Mouse (Mus musculus) lung, embryonic 15.5 days (tissue): Measurements from ENCODE around the gene Actn2. TPM values are rescaled to one million over a fixed set of nuclear protein-coding genes. Genes with fewer than 3 reads are reported as not detected.

Experiments used
- ATAC-seq: fragments of 200-750 bp; cut with Nextera tagmentation; 2 replicates; pipeline ENCODE4 v1.8.0; 2017; ENCODE audit warnings: moderate number of reproducible peaks, borderline replicate concordance; ENCODE audit not compliant: low FRiP score, low TSS enrichment; ENCODE audit errors: extremely low read depth
- H3K27ac ChIP-seq: fragments of 300-500 bp; sonication (generic); 2 replicates; pipeline ENCODE4 v1.5.1; 2015; ENCODE audit warnings: moderate library complexity, mild to moderate bottlenecking, inconsistent platforms
- H3K27me3 ChIP-seq: fragments of 300-500 bp; sonication (generic); 2 replicates; pipeline ENCODE4 v1.6.1; 2015; ENCODE audit warnings: inconsistent platforms
- H3K36me3 ChIP-seq: fragments of 300-500 bp; sonication (generic); 2 replicates; pipeline ENCODE4 v1.6.1; 2015; ENCODE audit warnings: inconsistent platforms
- H3K4me1 ChIP-seq: fragments of 300-500 bp; sonication (generic); 2 replicates; pipeline ENCODE4 v1.6.1; 2015; ENCODE audit warnings: inconsistent platforms
- H3K4me2 ChIP-seq: fragments of 300-500 bp; sonication (generic); 2 replicates; pipeline ENCODE4 v1.6.1; 2015; ENCODE audit warnings: inconsistent platforms, mild to moderate bottlenecking, moderate library complexity
- H3K4me3 ChIP-seq: fragments of 300-500 bp; sonication (generic); 2 replicates; pipeline ENCODE4 v1.5.1; 2015; ENCODE audit warnings: mild to moderate bottlenecking, inconsistent platforms
- H3K9ac ChIP-seq: fragments of 300-500 bp; sonication (generic); 2 replicates; pipeline ENCODE4 v1.6.1; 2015; ENCODE audit warnings: inconsistent platforms
- H3K9me3 ChIP-seq: fragments of 300-500 bp; sonication (generic); 2 replicates; pipeline ENCODE4 v1.6.1; 2016; ENCODE audit warnings: inconsistent platforms
- WGBS: fragments of 180-500 bp; shearing (Covaris S2); methylation state at CpG from one replicate; pipeline ENCODE4 v1.1.7; 2015; 5-methylcytosine and 5-hydroxymethylcytosine counted together
- polyA plus RNA-seq: library from polyadenylated mRNA; unstranded; fragments of >200 nt; fragmentation: Nextera tagmentation; extraction: Ambion mirVana; gene quantifications from 2 replicates; pipeline ENCODE4 v1.2.1, GENCODE M21; 2015

Gene Actn2
- polyA plus RNA-seq, 1 experiment from 2014 or later, result 33.0 TPM

- ATAC-seq, result peak; percentile 12; the same call in 1 of the 2 replicates
- H3K27ac ChIP-seq, result peak overlapping the region; percentile 31
- no peaks in the 10 kb centered on the region for H3K4me1 ChIP-seq
- 74% methylated on average over 3 of the region's 3 CpGs for WGBS
- no peaks in the 10 kb centered on the region for H3K36me3 ChIP-seq
- H3K4me3 ChIP-seq, result no peak overlapping the region
- H3K9me3 ChIP-seq, result no peaks in the 10 kb centered on the region
- H3K9ac ChIP-seq, result no peak overlapping the region
- no peaks in the 10 kb centered on the region for H3K27me3 ChIP-seq
- no peak overlapping the region for H3K4me2 ChIP-seq
These were observed 56.7 kb downstream of the Actn2 start for GRCm38 (mm10) chr13:12283826-12284225.

GRCm38 (mm10) chr13:12274721-12275120 lies 65.8 kb downstream of the Actn2 start:
- no peak overlapping the region for H3K4me2 ChIP-seq
- 78% methylated on average over 6 of the region's 6 CpGs for WGBS
- H3K4me1 ChIP-seq, result no peaks in the 10 kb centered on the region
- no peak overlapping the region for H3K27ac ChIP-seq
- H3K27me3 ChIP-seq, result no peaks in the 10 kb centered on the region
- no peak overlapping the region for H3K9ac ChIP-seq
- no peaks in the 10 kb centered on the region for H3K36me3 ChIP-seq
- no peak for ATAC-seq
- no peaks in the 10 kb centered on the region for H3K9me3 ChIP-seq
- H3K4me3 ChIP-seq, result no peak overlapping the region

- Histone ChIP-seq H3K4me3 (no peak overlapping the region), H3K9ac (no peak overlapping the region), H3K27me3 (no peaks in the 10 kb centered on the region), H3K4me2 (no peak overlapping the region), H3K4me1 (no peaks in the 10 kb centered on the region), H3K36me3 (no peaks in the 10 kb centered on the region), H3K9me3 (no peaks in the 10 kb centered on the region), H3K27ac (no peak overlapping the region)
- ATAC-seq, result no peak
- 78% methylated on average over 4 of the region's 4 CpGs for WGBS
These were observed 66.3 kb downstream of the Actn2 start for GRCm38 (mm10) chr13:12274220-12274619.

GRCm38 (mm10) chr13:12272953-12273352 lies 67.6 kb downstream of the Actn2 start:
- ATAC-seq, result no peak
- no peaks in the 10 kb centered on the region for H3K36me3 ChIP-seq
- WGBS, result 47% methylated on average over 3 of the region's 3 CpGs

GRCm38 (mm10) chr13:12267971-12268370 lies 72.6 kb downstream of the Actn2 start:
- Histone ChIP-seq H3K27me3 (no peaks in the 10 kb centered on the region), H3K9me3 (no peaks in the 10 kb centered on the region), H3K27ac (no peak overlapping the region), H3K9ac (no peak overlapping the region), H3K4me2 (no peak overlapping the region), H3K4me3 (no peak overlapping the region), H3K36me3 (no peaks in the 10 kb centered on the region), H3K4me1 (no peaks in the 10 kb centered on the region)
- 82% methylated on average over 3 of the region's 3 CpGs for WGBS
- no peak for ATAC-seq

More at GRCm38 (mm10) chr13:12272953-12273352, 67.6 kb downstream of the Actn2 start:
- Histone ChIP-seq H3K27ac (no peak overlapping the region), H3K4me3 (no peak overlapping the region), H3K9me3 (no peaks in the 10 kb centered on the region), H3K4me1 (no peaks in the 10 kb centered on the region), H3K9ac (no peak overlapping the region), H3K27me3 (no peaks in the 10 kb centered on the region), H3K4me2 (no peak overlapping the region)

- 36% methylated on average over 3 of the region's 3 CpGs for WGBS
- H3K9ac ChIP-seq, result no peak overlapping the region
- no peaks in the 10 kb centered on the region for H3K36me3 ChIP-seq
- no peak overlapping the region for H3K4me3 ChIP-seq
- H3K4me2 ChIP-seq, result no peak overlapping the region
- H3K27ac ChIP-seq, result no peak overlapping the region
- no peaks in the 10 kb centered on the region for H3K27me3 ChIP-seq
- ATAC-seq, result no peak
- no peaks in the 10 kb centered on the region for H3K4me1 ChIP-seq
- no peaks in the 10 kb centered on the region for H3K9me3 ChIP-seq
These were observed 73.5 kb downstream of the Actn2 start for GRCm38 (mm10) chr13:12267097-12267496.

GRCm38 (mm10) chr13:12263996-12264395 lies 76.6 kb downstream of the Actn2 start:
- 71% methylated on average over 6 of the region's 6 CpGs for WGBS
- no peak overlapping the region for H3K27ac ChIP-seq
- H3K9ac ChIP-seq, result no peak overlapping the region
- H3K4me1 ChIP-seq, result no peaks in the 10 kb centered on the region
- ATAC-seq, result no peak
- H3K4me3 ChIP-seq, result no peak overlapping the region
- no peaks in the 10 kb centered on the region for H3K27me3 ChIP-seq
- no peaks in the 10 kb centered on the region for H3K9me3 ChIP-seq
- H3K36me3 ChIP-seq, result no peaks in the 10 kb centered on the region
- H3K4me2 ChIP-seq, result no peak overlapping the region

- H3K27ac ChIP-seq, result no peak overlapping the region
- no peaks in the 10 kb centered on the region for H3K9me3 ChIP-seq
- H3K27me3 ChIP-seq, result no peaks in the 10 kb centered on the region
- H3K4me2 ChIP-seq, result no peak overlapping the region
- H3K36me3 ChIP-seq, result no peaks in the 10 kb centered on the region
- peaks cover 5% of the 10 kb centered on the region for H3K4me1 ChIP-seq
- ATAC-seq, result no peak
- H3K9ac ChIP-seq, result no peak overlapping the region
- H3K4me3 ChIP-seq, result no peak overlapping the region
These were observed 79.1 kb downstream of the Actn2 start for GRCm38 (mm10) chr13:12261505-12261904.

- Histone ChIP-seq H3K4me1 (peaks cover 9% of the 10 kb centered on the region), H3K9ac (peak within 1 kb of the TSS; percentile 82), H3K4me3 (peak within 1 kb of the TSS; percentile 91), H3K9me3 (no peaks in the 10 kb centered on the region), H3K27ac (peak within 1 kb of the TSS; percentile 92), H3K36me3 (0 out of 2 replicates have a peak, but pooled peaks cover 3% of the 10 kb centered on the region), H3K4me2 (peak within 1 kb of the TSS; percentile 64), H3K27me3 (no peaks in the 10 kb centered on the region)
- 0% methylated on average over 69 of the region's 69 CpGs for WGBS
- ATAC-seq, result peak; percentile 100
These were observed 82.9 kb downstream of the Actn2 start, which contains the start of gene Mtr for GRCm38 (mm10) chr13:12257391-12258380. Mtr (minus strand) TSS chr13:12258113.

- WGBS, result 14% methylated on average over 10 of the region's 10 CpGs
- H3K4me2 ChIP-seq, result peak overlapping the region; percentile 64
- H3K4me1 ChIP-seq, result peaks cover 9% of the 10 kb centered on the region
- no peaks in the 10 kb centered on the region for H3K9me3 ChIP-seq
- peak overlapping the region; percentile 92; the same call in 1 of the 2 replicates for H3K27ac ChIP-seq
- ATAC-seq, result no peak
- H3K27me3 ChIP-seq, result no peaks in the 10 kb centered on the region
- peak overlapping the region; percentile 82 for H3K9ac ChIP-seq
- 0 out of 2 replicates have a peak, but pooled peaks cover 3% of the 10 kb centered on the region for H3K36me3 ChIP-seq
- peak overlapping the region; percentile 91 for H3K4me3 ChIP-seq
These were observed 83.6 kb downstream of the Actn2 start for GRCm38 (mm10) chr13:12256871-12257390.

- H3K9ac ChIP-seq, result peak overlapping the region; percentile 82; the same call in 1 of the 2 replicates
- 71% methylated on average over 3 of the region's 3 CpGs for WGBS
- ATAC-seq, result no peak
These were observed 84.5 kb downstream of the Actn2 start for GRCm38 (mm10) chr13:12255911-12256705.

More at GRCm38 (mm10) chr13:12255911-12256705, 84.5 kb downstream of the Actn2 start:
- Histone ChIP-seq H3K27me3 (no peaks in the 10 kb centered on the region), H3K4me2 (peak overlapping the region; percentile 64), H3K4me3 (peak overlapping the region; percentile 91), H3K36me3 (0 out of 2 replicates have a peak, but pooled peaks cover 3% of the 10 kb centered on the region), H3K27ac (no peak overlapping the region), H3K9me3 (no peaks in the 10 kb centered on the region), H3K4me1 (peaks cover 9% of the 10 kb centered on the region)
